Mouse (Mus musculus): Measurements from ENCODE around the gene Slc8a2.

DNA sequence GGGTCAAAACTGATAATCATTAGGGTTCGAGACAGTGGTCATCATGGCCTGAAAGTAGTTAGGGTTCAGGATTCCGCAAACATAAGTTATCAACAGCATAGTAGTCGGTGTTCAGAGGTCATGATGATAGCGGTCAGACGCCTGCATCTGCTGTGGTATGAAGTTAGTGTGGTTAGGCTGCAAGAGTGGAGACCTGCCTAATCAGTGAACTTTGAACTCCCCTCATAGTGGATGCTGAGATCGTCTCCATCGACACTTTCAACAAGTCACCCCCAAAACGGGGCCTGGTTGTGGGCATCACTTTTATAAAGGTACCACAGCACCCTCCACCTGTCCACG lies 9.4 kb upstream of the Slc8a2 start:
- no peak for TF ChIP-seq GATA1 (IDR thresholded peaks at IDR 0.05; ENCODE audit: borderline replicate concordance, low read length)
- TF ChIP-seq FLI1 (IDR thresholded peaks at IDR 0.05; ENCODE audit: low read length) = no peak
